In genomic region chr12:73884996-73885395, GRCm38 (mm10) we compare ENCODE assay signal across 33 mouse cellular contexts. TPM values are rescaled to one million over a fixed set of nuclear protein-coding genes. Genes with fewer than 3 reads are reported as not detected.
"Had no signal": no experiment of that assay in that cellular context is flagged by ENCODE, and none has a peak within 500 bp of the region (broad histone marks: within the 10 kb centered on the region; RNA-seq: fewer than 3 reads in every experiment).

No protein-coding gene starts in this region.

- H3K4me1 ChIP-seq: embryonic facial prominence, embryonic 10.5 days; forebrain, embryonic 10.5 days; forebrain, embryonic 12.5 days; forebrain, embryonic 13.5 days; forebrain, embryonic 15.5 days had no signal

- H3K27me3 ChIP-seq: embryonic facial prominence, embryonic 12.5 days; embryonic facial prominence, embryonic 13.5 days; embryonic facial prominence, embryonic 15.5 days; forebrain, embryonic 12.5 days; forebrain, embryonic 13.5 days; forebrain, embryonic 15.5 days had no signal

- ATAC-seq: forebrain, embryonic 13.5 days; forebrain, embryonic 14.5 days; forebrain, embryonic 15.5 days; forebrain, embryonic 16.5 days; forebrain, postnatal 0 days had no signal

- DNase-seq: cerebellum, adult 18-20 months; cerebellum, adult 2 months; cerebellum, adult 8-10 months; cerebellum, adult 9-10 months; cerebellum, adult 9-11 months; cerebellum, postnatal 10 days; cerebellum, postnatal 14 days; cerebellum, postnatal 25 days; cerebellum, postnatal 36 days; embryo, embryonic 11 days; forebrain, postnatal 0 days; gastrocnemius, adult 2 months; gastrocnemius, postnatal 10 days; gastrocnemius, postnatal 14 days; gastrocnemius, postnatal 25 days; gastrocnemius, postnatal 36 days; heart, adult 18-20 months had no signal

- H3K9ac ChIP-seq: embryonic facial prominence, embryonic 12.5 days; embryonic facial prominence, embryonic 13.5 days; embryonic facial prominence, embryonic 15.5 days; forebrain, embryonic 12.5 days; forebrain, embryonic 13.5 days; forebrain, embryonic 15.5 days; forebrain, postnatal 0 days had no signal

- H3K4me2 ChIP-seq: embryonic facial prominence, embryonic 12.5 days; embryonic facial prominence, embryonic 13.5 days; embryonic facial prominence, embryonic 15.5 days; forebrain, embryonic 12.5 days; forebrain, embryonic 13.5 days; forebrain, embryonic 15.5 days had no signal

- H3K36me3 ChIP-seq: embryonic facial prominence, embryonic 10.5 days; embryonic facial prominence, embryonic 12.5 days; embryonic facial prominence, embryonic 13.5 days; embryonic facial prominence, embryonic 15.5 days; forebrain, embryonic 10.5 days; forebrain, embryonic 12.5 days; forebrain, embryonic 15.5 days had no signal

- H3K9me3 ChIP-seq: embryonic facial prominence, embryonic 10.5 days; embryonic facial prominence, embryonic 12.5 days; embryonic facial prominence, embryonic 13.5 days; embryonic facial prominence, embryonic 15.5 days; forebrain, embryonic 10.5 days; forebrain, embryonic 12.5 days; forebrain, embryonic 13.5 days; forebrain, embryonic 15.5 days had no signal

- H3K27ac ChIP-seq: embryonic facial prominence, embryonic 10.5 days; embryonic facial prominence, embryonic 12.5 days; embryonic facial prominence, embryonic 13.5 days; embryonic facial prominence, embryonic 15.5 days; forebrain, embryonic 10.5 days; forebrain, embryonic 12.5 days; forebrain, embryonic 13.5 days; forebrain, embryonic 15.5 days; gastrocnemius, adult 2 months had no signal

- H3K4me3 ChIP-seq: embryonic facial prominence, embryonic 10.5 days; embryonic facial prominence, embryonic 12.5 days; embryonic facial prominence, embryonic 13.5 days; embryonic facial prominence, embryonic 15.5 days; erythroblast, embryonic 14.5 days; forebrain, embryonic 10.5 days; forebrain, embryonic 12.5 days; forebrain, embryonic 13.5 days; forebrain, embryonic 15.5 days; gastrocnemius, adult 2 months had no signal

RNA-seq across cellular contexts. Expression of gene Gm49321, which starts 52.5 kb away (rescaled TPM):
- total RNA-seq: common myeloid progenitor, adult 5-6 weeks; forebrain, postnatal 0 days; granulocyte monocyte progenitor cell, adult 5-6 weeks had no signal
- polyA plus RNA-seq: cerebellum, adult 2 months; cortical plate, adult 2 months; erythroblast, embryonic 14.5 days; frontal cortex, adult 2 months; gonadal fat pad, adult 2 months had no signal
